Mouse (Mus musculus) thymus, postnatal 4 days (tissue): ENCODE measurements around the gene 4930524N10Rik.

Experiments used
- DNase-seq: peaks from one replicate; pipeline ENCODE4 v3.0.0; 2021

4930524N10Rik gene

GRCm38 (mm10) chrX:154343292-154343691, at the start of gene 4930524N10Rik:
Gene 4930524N10Rik, minus strand, starts transcription at chrX:154343392.
- no peak for DNase-seq

- DNase-seq = no peak
Observed at GRCm38 (mm10) chrX:154350042-154350441, 6.8 kb upstream of the 4930524N10Rik start.

GRCm38 (mm10) chrX:154349302-154350041, 6.3 kb upstream of the 4930524N10Rik start:
- no peak for DNase-seq

GRCm38 (mm10) chrX:154347933-154348332, 4.7 kb upstream of the 4930524N10Rik start:
- no peak for DNase-seq
